Mouse (Mus musculus): Measurements from ENCODE around the gene Aldh1a2.

Gene Aldh1a2

DNA sequence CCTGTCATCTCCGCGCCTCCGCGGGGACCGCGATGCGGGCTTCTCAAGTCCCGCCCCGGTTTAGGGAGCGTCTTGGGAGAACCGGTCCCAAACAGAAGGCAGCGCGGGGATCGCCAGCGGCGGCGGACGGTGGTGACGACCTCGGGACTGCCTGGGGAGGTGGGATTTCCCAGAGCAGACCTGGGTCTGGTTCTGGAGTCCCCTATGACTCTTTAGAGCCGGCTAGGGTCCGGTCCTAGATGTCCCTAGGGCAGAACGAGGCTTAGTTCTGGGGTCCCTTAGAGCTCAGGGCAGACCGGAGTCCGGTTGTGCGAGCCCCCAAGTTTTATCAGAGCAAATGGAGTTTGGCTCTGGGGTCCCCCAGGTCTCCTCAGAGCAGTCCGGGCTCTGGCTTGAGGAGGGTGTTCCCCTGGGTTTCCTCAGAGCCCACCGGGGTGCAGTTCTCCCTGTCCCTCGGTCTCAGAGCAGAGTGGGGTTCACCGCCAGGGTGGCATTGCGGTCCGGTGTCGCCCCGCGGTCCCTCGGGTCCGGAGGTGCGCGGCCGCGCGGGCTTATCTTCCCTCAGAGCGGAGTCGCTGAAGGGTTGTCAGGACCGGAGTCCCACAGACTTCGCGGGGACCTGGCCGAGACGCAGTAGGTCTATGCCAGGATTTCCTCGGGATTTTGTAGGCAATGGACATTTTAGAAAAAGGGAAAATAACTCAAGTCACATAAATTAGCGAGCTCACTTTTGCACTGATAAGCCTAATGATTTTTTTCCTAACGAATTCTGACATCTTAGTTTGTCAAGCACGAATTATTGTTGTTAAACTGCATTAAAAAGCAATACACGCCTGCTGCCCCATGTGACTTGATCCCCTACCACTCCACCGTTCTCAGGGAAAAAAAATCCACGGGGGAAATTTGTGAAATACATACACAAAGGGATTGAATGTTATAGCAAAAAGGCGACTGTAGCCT is 727 bp downstream of the Aldh1a2 start:
- DNase-seq (ENCODE audit: low read depth, low spot score): peak; percentile 4

DNA sequence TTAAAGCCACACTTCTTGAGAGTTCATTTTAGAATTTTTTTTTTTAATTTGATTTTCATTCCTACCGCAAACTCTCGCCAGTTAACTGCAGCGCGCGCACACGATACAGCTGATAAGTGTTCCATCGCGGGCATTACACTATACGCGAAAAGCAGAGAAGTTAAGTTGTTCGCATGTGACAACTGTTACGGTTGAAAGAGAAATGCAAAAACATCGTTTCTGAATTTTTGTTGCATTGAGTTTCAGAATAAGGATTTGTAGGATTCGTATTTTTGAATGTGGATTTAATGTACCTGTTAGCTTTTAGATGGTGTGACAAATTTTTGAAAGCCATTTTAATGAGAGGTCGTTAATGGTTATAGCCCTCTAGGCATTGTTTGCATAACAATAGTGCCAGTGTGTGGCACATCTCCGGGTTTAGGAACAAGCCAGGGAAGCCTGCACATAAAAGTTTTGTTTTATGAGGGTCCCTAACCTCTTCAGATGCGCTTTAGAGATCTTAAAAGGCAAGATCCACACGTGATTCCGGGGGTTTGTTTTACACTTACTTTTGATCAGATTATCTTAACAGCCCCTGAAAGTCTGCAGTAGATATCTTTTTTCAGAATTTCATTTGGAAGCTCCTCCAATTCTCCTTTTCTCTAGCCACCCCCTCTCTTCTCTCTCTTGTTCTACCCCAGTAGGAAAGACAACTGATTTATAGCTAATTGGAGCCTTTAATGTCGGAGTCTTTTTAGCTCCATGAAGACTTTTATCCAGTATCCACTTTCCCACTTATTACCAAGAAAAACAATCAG is 1.6 kb downstream of the Aldh1a2 start:
- DNase-seq (ENCODE audit: low read depth, low spot score): no peak

DNA sequence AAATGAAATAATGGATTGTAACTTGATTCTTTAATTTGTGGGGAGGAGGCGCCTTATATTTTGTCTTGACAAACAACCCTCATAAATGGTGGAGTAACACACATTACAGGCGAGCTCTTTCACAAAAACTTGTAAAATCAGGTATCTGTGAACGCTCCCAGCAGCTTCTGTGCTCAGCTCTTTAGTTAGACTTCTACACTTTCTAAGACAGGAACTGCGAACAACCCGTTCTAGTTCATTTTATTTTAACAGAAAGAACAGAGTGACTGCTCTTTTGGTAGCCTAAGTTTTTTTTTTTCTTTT is 2.2 kb downstream of the Aldh1a2 start:
- no peak for DNase-seq (ENCODE audit: low read depth, low spot score)

DNA sequence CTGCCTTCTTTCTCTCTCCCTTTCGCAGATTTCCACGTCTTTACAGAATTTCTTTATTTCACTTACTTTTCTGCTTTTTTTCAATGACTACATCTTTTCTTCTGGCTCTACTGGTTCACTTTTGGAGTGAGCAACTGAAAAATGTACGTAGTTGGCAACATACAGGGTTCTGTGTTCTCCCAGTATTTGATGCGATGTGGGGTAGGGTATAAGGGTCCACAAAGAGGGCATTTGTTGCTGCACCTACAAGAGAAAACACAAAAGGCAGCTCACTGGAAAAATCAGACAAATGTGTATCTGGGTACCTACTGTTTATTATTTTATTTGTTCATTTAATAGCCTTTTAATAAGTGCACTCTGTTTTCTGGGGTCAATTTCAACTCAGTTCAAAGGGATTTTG is 3.6 kb downstream of the Aldh1a2 start:
- DNase-seq (ENCODE audit: low read depth, low spot score): no peak

DNA sequence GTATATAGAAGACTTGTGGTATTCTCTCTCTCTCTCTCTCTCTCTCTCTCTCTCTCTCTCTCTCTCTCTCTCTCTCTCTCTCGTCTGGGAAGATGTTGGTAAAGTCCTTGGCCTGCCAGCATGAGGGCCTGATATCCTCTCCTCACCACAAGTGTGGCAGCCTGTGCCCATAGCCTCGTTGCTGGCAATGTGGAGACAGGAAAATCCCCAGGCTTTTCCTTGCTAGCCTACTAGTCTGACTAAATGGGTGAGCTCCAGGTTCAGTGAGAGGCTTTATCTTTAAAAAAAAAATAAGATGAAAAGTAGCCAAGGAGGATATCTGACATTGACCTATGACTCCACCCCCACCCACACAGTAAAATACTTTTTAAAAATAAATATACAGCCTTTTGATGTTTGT is 4.8 kb downstream of the Aldh1a2 start:
- no peak for DNase-seq (ENCODE audit: low read depth, low spot score)

DNA sequence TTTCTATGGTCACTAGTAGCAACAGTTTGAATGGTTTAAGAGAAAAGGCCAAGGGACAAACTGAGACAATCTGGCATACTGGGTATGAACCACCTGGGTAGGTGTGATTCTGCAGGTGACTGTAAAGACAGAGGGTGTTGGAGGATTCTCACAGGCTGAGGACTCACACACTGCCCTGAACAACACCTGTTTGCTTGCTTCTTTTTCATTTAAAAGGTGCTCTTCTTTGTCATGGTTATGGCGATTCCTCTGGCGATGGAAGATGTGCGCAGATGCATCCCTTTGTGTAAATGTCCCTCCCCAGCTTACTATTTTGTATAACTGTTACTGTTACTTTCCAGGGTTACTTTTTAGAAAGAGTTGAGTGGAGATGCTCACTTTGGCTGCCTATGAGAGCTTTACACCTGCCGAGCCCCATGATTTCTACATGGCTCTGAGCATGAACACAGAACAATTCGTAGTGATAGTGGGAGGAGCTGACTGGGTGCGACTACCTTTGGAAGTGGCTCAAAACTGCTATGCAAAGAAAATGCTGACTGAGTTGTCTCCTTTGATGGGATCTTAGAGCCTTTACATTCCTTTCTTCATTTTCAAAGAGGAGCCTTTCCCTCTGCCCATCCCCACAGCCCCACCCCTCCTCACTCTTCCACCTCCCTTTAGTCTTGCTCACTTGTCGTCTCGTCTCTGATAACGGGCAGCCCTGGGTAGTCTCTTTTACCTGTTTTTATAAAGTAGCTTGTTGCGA is 11.8 kb downstream of the Aldh1a2 start:
- DNase-seq (ENCODE audit: low read depth, low spot score): no peak

DNA sequence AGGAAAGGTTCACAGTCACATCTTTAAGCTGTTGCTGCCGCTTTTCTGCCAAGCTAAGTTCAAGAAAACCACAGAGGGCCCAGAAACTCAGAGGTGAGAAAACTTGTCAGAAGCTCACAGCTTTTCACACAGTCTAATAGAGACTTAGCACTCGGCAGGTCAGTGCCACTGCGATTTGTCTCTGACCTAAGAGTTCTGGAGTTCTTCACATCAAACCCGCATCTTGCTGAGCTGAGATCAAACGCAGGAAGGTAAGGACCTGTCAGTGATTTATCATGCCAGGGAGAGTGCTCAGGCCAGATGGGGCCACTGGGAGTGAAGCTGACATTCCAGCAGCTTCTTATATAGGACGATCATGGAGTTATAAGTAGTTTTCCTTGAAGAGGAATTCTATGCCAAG is 14.4 kb downstream of the Aldh1a2 start:
- no peak for DNase-seq (ENCODE audit: low read depth, low spot score)

DNA sequence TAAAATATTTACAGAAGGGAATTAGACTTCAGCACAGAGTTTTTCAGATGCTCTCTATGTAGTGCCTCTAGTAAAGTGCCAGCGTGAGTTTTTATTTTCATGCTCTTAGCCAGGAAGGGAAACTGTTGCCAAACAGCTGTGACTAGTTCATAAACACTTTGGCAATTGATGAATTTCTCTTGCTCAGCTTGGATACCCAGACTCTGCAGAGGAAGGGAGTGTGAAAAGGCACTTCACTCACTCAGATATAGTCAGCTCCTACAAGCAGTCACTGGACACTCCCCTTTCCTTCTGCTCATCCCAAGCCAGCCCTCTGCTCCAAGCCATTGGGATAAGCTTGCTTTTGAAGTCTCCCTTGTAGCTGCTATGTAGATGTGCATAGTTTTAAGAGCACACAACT is 21.0 kb downstream of the Aldh1a2 start:
- no peak for DNase-seq (ENCODE audit: low read depth, low spot score)

DNA sequence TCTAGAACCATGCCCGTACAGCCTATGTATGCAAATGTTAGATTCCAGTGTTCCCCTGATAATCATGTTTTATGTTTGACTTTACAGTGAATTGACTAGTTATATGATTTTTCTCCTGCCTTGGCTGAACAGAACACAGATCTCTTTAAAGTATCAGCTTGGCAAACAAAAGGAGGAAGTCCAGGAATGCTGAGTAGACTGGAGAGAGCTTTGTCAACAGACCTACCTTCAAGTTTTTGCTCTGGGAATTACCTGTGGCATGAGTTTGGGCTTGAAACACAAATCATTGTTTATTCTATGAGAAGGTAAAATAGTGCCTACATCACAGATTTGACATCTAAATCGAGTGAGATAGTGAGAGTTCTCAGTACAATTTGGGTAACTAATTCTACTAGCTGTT is 24.3 kb downstream of the Aldh1a2 start:
- DNase-seq (ENCODE audit: low read depth, low spot score): no peak

DNA sequence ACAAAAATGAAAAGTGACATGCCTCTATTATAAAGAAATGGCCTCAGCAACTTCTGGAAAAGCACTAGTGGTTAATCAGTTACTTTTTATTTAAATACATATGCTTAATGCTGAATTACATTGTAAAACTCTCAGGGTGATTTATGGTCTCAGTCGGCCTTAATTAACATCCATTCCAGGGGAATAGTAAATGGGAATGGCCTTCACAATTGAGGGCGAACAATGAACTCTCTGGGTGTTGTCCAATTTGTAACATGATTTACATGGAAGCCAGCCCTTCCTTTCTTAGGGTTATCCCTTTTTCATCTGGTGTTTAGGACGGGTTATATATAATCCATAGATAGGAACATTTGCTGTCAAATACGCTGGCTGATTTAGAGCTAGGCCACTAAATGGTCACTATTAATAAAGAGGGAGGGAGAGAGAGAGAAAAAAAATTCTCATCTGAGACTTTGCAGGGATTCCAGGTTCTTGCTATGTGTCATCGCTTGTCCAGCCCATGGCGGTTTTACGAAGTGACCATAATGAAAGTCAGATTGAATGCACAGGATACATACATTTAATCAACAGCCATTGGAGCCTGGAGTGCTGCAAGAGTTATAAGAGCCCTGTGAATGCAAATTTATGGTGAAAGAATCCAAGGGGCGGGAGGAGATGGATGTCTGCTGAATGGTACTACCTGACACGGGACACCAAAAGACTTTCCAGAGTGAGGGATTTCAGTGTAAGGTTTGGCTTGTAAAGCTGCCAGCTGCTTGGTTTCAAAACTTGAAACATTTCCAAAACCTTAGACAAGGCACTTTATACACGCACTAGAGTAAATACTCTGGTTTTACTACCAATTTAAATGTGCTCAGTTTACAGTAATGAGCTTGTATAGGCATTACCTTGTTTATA is 26.2 kb downstream of the Aldh1a2 start:
- no peak for DNase-seq (ENCODE audit: low read depth, low spot score)

DNA sequence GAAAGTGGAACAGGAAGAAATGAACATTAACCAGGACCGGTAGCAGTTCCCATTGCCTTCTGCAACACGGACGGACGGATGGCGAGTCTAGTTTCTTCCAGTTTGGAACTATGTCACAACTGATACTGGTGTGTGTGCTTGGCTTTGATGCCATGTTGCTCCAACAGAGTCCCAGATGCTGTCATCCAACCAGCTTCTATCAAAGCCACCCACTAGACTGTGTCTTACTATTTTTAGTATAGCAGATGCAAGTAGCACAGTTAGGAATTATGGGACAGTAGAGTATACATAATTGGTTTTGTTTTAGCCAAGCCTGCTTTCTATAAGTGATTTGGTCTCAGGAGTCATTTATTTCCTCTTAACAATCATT is 26.8 kb downstream of the Aldh1a2 start:
- no peak for DNase-seq (ENCODE audit: low read depth, low spot score)

DNA sequence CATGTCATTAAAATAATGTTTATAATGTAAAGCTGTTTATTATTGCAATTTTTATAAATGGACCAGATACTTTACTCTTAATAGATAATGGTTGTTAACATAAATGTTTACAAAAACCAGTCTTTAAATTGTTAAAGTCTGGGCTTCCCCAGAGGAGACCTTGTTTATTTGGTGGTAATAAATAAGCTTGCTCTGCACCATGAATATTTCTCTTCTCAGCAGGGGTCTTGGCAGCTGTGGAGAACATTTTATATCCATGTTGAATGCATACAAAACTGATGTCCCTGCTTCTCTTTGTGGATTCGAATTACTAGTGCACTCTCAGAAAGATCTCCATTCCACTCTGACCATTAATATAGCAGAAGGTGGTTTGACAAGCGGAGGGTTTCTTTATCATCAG is 38.8 kb downstream of the Aldh1a2 start:
- DNase-seq (ENCODE audit: low read depth, low spot score): no peak

DNA sequence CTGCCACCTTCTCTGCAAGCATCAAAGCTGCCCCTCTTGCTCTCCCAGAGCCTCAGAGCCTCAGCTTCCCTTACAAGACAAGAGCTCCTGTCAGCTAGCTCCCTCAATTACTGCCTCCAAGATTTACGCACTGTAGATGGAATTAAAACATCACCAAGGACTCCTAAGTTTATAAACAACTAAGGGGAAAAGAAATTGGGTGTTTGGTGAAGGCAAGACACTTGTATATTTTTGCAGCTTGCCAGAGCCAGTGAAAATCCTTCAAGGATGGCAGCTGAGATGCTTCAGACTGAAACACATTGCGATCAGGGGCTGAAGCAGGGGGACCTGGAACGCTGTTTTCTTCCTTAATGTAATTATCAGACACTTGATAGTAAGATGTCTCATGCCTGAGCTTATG is 47.1 kb downstream of the Aldh1a2 start:
- no peak for DNase-seq (ENCODE audit: low read depth, low spot score)

DNA sequence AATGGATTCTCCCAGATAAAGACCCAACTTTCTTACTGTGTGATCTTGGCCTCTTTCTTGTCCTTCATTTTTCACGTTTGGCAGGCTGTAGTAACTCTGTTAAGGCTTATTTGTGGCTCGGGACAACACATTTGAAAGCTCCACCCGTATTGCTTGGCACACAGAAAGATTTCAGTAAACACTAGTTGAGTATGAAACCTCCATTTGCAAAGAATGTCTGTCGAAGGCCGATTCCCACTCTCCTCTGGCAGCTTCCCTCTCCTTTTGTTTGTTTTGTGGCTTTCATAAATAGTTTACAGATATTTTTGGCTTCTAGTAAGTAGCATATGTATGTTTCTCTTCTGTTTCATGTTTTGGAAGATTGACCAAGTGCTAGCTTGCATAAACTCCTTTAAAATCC is 54.1 kb downstream of the Aldh1a2 start:
- DNase-seq (ENCODE audit: low read depth, low spot score): no peak

DNA sequence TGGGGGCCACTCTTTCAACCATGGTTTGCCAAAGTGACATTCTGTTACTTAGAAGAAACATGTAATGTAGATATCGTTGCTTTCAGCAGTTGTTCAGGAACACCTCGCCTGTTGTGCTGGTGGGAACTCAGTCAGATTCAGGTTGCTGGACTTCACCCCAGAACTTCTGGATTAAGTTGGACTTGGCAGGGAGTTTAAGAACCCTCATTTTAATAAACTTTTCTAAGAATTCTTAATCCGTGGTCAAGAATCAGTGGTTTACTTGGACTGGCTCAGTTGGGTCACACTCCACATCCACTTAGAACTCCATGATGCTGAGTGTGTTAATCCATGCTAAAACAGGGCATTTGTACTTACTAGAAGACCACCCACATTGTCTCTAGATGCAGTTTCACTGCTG is 54.6 kb downstream of the Aldh1a2 start:
- no peak for DNase-seq (ENCODE audit: low read depth, low spot score)

DNA sequence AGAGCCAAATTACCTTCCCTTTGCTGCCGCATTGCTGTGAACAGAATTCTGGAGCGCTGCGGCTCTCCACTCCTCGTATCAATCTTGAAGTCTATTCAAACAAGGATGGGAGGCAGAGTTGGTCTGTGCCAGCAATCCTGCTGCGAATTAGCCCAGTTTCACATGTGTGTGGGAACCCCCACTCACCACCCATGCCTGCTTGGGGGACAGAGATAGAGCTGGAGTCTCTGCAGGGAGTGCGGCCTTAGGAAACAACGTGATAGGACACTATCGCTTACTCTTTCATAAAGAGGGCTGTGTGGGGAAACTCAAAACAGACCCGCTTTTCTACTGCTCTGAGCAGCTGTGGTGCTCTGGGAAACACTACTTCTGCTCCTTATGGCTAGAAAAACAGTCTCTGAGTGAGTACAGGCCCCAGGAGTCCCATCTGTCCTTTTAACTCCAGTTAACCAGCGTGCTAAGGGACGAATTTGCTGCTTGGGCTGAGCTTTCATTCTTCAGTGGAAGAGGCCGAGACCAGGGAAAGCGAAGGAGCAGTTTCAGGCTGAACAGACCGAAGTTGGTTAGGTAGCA is 60.6 kb downstream of the Aldh1a2 start:
- no peak for DNase-seq (ENCODE audit: low read depth, low spot score)

DNA sequence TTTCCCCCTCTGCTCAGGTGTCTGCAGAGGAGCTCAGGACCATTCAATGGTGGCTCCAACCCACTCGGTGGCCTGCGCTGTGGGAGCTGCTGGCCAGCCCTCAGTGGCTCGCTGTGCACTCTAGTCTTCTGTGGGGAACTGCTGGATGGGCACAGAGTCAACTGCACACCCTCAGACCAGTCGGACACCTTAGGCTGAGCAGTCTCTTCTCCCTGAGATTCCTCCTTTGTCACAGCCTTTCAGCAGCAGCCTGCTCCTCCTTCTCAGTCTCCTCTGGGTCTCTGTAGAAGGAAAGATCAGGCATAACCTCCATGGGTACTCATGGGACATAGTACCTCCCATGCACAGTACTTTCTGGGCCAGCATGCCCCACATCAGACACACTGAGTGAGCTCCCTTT is 63.2 kb downstream of the Aldh1a2 start:
- no peak for DNase-seq (ENCODE audit: low read depth, low spot score)

DNA sequence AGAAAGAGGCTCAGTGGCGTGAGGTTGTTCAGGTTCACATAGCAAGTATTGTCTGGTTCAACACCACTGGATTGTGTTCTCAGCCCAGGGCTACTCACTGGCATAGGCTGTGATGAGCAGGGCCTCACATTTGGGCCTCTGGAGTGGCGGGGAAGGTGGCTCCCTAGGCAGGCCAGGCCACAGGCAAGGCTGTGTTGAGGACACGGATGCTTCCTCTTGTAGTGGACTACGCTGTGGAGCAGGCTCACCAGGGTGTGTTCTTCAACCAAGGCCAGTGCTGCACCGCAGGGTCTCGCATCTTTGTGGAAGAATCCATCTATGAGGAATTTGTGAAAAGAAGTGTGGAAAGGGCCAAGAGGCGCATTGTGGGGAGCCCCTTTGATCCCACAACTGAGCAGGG is 67.6 kb downstream of the Aldh1a2 start:
- DNase-seq (ENCODE audit: low read depth, low spot score): no peak

DNA sequence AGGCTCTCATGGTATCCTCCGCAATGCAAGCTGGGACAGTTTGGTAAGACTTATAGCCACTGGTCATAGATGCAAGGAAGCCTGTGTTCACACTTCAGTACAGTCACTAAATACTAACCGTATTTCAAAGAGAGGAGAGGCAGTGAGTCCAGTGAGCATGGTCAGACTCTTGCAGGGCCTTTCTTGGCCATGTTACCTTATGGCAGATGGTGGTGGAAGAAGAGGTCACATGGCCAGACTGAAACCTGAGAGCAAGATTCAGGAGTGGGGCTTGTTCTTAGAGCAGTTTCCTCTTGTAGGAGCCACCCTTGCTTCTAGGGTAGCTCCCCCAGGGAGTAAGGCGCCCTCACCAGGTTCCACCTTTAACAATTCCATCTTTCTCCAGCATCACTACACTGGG is 69.6 kb downstream of the Aldh1a2 start:
- DNase-seq (ENCODE audit: low read depth, low spot score): no peak

DNA sequence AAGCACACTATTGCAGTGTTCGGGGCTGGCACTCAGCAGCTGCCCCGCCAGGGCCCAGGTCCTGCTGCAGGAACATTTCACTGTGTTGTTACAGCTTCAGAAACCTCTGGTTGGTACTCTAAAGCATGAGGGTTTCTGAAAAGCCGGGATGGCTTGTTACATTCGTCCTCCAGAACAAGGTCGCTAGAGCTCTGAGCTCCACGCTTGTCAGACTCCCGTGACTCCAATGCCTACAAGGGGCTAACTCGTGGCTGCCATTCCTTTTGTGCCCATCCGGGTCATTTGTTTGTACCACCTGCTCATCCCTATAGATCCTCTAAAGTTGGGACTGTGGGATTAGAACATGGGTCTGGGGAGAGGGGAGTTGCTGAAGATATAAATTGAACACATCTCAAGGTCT is 70.8 kb downstream of the Aldh1a2 start:
- no peak for DNase-seq (ENCODE audit: low read depth, low spot score)

DNA sequence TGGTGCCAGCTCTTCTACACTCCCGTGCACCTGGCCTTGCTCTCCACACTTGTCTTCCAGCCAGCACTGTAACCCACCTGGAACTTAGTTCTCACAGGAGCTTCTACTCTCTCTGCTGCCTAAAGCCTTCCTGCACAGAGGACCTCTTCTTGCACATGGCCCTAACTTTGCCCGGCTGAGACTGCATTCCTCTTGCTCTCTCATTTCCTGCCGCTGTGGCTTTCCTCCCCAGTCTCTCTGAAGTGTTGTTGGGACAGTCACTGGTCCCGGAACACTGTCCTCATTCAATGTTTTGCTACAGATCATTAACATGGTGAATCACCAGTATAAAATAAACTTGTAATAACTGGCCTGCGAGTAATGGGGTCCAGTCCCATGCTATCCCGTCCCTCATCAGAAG is 73.1 kb downstream of the Aldh1a2 start:
- no peak for DNase-seq (ENCODE audit: low read depth, low spot score)

Data from CD4-positive helper T cell, adult 2 months (primary cell).